Mouse (Mus musculus): Measurements from ENCODE around the gene Hnrnpa1.
"Not testable (repeated sequence)": the region's sequence is repeated elsewhere in the genome, so short reads cannot be mapped to it uniquely, and the experiment has no call there.

The Hnrnpa1 gene

GRCm38 (mm10) chr15:103241071-103242018 lies 1.1 kb downstream of the Hnrnpa1 start:
- DNase-seq (ENCODE audit: low spot score) = not testable (repeated sequence)

DNA sequence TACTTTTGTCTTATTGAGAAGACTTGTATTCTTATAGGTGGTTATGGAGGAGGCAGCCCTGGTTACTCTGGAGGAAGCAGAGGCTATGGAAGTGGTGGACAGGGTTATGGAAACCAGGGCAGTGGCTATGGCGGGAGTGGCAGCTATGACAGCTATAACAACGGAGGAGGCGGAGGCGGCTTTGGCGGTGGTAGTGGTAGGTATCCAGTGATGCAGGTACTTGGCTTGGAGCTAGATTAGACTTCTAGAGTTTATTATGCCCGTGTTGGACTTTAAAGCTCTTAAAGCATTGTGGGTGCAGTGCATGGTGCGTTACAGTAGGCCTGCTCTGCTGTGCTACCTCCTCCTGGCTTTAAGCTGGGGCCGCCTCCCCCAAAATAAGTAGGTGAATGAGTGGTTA lies 2.7 kb downstream of the Hnrnpa1 start:
- no peak for DNase-seq (ENCODE audit: low spot score)

- DNase-seq (ENCODE audit: low spot score) = no peak
Observed at GRCm38 (mm10) chr15:103245616-103246015, 5.4 kb downstream of the Hnrnpa1 start.

GRCm38 (mm10) chr15:103247078-103247781 lies 7.0 kb downstream of the Hnrnpa1 start:
- no peak for DNase-seq (ENCODE audit: low spot score)

DNA sequence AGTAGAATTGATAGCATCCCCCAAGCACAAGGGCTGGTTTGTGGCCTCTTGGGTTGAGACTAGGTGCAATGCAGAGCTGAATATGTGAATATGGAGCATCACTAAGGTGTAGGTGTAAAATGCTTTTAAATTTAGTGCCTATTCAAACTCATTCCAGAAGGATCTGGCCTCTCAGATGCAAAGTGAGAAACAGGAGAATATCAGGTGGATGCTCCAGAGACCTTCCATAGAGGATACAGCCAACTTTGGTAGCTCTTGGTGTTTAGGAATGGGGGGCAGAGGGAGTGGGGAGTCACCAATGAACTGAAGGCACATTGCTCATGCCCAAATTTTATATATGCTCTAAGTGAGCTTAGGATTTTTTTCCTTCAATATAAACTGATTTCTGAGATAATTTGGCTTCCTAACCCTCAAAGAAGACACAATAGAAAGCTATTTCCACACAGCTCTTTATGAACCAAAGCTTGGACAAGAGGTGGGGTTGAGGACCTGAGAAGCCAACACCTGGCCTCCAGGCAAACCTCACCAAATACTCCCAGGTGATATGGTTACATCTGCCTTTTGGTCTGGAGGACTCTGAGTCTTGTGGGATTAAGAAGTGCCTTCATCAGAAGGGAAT lies 7.7 kb downstream of the Hnrnpa1 start:
- DNase-seq (ENCODE audit: low spot score) = no peak

- no peak for DNase-seq (ENCODE audit: low spot score)
Observed at GRCm38 (mm10) chr15:103248401-103249313, 8.4 kb downstream of the Hnrnpa1 start.

DNA sequence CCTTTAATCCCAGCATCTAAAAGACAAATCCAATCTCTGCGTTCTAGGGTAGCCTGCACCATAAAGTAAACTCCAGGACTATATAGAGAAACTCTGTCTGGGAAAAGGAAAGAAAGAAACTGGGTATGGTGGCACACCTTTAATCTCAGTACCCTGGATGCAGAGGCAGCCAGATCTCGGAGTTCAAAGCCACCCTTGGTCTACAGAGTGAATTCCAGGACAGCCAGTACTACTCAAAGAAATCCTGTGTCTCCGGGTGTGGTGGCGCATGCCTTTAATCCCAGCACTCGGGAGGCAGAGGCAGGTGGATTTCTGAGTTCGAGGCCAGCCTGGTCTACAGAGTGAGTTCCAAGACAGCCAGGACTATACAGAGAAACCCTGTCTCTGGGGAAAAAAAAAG lies 9.3 kb downstream of the Hnrnpa1 start:
- not testable (repeated sequence) for DNase-seq (ENCODE audit: low spot score)

- peak; percentile 92 for DNase-seq (ENCODE audit: low spot score)
Observed at GRCm38 (mm10) chr15:103250195-103250740, 10.0 kb downstream of the Hnrnpa1 start.

DNA sequence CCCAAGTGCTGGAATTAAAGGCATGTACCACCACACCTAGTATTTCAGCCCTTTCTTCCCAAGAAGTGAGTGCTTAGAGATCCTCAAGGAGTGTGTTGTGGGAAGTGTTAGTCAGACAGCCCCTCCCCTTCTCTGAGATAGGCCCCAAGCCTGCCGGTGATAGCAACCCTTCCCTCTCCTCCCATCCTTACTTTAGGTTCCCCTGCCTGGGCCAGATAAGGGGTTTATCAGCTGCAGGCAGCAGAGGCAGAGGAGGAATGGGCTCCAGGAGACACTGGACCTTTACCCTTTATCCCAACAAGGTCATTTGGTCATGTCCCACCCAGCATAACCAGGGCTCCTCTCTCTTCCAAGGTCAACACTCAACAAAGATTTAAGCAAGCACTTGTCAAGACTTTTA lies 11.4 kb downstream of the Hnrnpa1 start:
- no peak for DNase-seq (ENCODE audit: low spot score)

DNA sequence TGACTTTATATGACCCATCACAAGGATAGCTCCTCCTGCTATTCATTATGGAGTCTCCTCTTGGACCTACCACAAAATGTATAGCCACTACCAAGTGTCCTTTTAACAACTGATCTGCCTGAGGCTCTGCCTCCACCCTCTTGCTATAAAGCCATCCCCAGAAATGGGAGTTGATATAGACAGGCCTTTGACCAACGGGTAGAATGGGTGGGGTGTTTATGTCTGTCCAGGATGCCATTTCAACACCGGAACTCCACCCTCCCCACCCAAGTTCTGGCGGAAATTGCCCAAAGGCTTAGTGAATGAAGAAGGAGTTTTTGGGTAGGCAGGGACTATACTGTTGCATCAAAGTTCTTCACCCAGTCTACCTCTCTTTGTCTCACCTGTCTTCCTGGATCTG lies 12.4 kb downstream of the Hnrnpa1 start:
- DNase-seq (ENCODE audit: low spot score) = no peak

- no peak for DNase-seq (ENCODE audit: low spot score)
Observed at GRCm38 (mm10) chr15:103253352-103253751, 13.1 kb downstream of the Hnrnpa1 start.

DNA sequence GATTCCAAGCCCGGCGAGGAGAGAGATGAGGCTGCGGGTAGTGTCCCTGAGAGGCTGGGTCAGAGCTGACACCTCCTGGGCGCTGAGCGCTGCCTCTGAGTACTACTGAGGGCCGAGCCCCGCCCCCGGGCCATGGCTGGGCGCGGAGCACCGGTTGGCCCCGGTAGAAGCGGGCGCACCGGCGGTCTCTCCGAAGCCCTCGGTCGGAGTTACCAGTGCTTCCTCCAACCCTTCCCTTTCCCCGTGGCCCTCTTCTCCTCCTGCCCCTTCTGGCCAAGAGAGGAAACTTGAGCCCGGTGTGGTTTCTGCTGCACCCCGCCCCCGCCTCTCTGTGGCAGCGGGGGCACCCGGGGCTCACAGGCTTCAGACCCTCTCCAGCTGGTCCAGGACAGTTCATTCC lies 14.9 kb downstream of the Hnrnpa1 start:
- DNase-seq (ENCODE audit: low spot score) = peak; percentile 62

DNA sequence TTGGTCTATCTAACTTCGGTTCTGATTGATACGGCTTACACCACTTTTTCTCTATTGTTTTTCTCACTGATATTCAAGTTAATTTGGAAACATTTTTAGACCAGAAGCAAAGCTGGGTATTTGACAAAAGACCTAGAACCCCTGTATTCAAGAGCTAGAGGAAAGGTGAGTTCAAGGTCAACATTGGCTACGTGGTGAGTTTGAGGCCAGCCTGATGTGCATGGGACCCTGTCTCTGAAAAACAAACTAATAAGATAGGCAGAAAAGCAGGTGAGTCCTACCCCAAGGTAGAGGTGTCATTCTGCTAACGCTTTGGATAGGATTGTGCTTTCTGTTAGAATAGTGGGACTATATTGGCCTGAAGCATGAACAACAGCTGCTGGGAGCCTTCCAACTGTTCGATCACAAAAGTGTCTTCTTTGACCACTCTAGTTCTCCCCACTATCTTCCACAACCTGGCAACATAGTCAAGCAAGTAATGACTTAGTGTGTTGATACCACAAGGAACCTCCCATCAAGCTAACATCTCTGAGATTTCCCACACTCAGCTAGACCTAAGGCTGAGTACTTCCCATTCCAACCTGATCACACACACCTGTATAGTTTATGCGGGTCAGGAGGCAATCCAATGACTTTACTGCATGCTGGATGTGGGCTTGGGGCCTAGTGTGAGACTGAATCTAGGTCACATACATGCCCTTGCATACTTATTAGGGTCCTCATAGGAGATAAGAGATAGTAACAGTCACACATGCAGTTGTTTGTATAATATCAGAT lies 16.2 kb downstream of the Hnrnpa1 start:
- DNase-seq (ENCODE audit: low spot score) = no peak

DNA sequence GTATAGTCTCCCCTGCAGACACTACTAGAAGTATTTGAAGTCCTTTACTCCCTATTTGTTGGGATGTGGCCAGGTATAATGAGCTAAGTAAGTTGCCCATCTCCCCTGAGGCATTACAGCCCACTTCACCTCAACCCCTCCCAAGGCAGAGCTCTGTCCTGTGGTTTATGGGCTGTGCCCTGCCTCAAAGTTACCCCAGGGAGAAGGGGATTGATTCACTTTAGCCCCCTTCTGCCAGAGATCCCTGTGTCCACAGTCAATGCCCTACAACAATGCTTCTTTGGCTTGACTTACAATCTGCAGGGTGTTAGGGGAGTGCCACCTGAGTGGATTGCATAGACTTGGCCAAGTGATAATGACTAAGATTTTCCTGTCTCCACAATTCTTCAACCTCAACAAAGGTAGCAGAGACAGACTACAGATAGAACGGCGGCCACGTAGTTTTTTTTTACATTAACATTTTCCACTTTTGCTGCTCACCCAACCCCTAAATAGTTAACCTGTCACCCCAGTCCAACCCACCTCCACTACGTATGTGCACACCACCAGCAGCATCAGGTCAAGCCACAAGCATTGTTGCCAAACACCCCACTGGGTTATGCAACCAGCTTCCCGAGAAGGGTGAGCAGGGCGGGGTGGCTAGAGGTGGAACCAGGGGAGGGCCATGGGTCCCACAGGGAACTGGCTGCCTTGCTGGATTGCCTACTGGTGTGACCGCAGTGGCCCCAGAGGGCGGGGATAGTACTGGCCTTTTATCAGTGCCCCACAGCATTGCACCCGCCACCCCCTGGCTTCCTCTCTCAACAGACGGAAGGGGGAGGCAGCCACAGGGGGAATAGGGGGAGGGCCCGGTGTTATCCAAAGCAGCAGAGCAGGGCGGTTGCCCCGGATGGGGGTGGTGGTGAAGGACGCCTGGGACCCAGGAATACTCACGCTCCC lies 17.8 kb downstream of the Hnrnpa1 start, which contains the start of gene Nfe2:
TSS of gene Nfe2 (minus strand) at position 614 of the 939 bp plus-strand sequence.
- DNase-seq (ENCODE audit: low spot score) = peak; percentile 55

DNA sequence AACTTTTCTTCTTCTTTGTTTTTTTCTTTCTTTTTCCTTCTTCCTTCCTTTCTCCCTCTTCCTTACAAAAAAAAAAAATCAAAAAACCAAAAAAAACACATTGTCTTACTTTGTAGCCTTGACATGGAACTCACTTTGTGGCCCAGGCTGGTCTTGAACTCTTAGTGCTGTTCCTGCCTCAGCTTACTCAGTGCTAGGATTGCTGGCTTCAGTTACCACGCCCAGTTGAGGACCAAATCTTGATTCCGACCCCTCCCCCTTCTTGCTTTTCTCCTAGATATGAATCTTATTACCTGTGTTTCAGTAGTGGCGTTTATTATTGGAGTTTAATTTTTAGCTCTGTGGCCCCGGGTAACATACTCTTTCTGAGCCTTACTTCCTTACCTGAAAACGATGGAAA lies 18.9 kb downstream of the Hnrnpa1 start:
- no peak for DNase-seq (ENCODE audit: low spot score)

DNA sequence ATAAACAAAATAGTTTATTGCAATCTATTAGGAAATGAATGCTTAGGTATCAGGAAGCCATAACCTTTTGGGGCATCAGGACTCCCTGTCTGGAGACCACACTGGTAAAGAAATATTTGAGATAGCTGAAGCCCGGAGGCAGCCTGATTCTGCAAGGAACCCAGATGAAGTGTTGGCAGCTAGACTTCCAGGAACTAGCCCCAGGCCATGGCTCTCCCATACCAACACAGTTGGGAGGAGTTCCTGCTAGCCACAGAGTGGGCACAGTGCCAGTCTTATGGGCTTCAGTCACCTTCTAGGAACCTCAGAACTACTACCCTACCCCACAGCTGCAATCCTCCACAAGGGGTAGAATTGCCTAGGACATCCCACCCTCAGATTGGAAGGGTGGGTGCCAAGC lies 19.8 kb downstream of the Hnrnpa1 start:
- no peak for DNase-seq (ENCODE audit: low spot score)

DNA sequence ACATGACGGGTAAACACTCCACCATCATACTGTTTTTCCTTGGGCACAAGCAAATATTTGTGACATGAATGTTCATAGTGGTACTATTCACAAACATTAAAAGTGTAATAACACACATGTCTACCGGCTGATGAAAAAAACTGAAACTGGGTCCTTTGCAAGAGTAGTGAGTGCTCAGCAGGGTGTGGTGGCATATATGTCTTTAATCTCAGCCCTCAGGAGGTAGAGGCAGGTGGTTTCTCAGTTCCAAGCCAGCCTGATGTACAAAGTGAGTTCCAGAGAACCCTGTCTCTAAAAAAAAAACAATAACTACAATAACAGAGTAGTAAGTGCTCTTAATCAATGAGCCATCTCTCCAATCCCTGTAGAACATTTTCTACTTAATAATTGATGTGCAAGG lies 24.6 kb downstream of the Hnrnpa1 start:
- no peak for DNase-seq (ENCODE audit: low spot score)

DNA sequence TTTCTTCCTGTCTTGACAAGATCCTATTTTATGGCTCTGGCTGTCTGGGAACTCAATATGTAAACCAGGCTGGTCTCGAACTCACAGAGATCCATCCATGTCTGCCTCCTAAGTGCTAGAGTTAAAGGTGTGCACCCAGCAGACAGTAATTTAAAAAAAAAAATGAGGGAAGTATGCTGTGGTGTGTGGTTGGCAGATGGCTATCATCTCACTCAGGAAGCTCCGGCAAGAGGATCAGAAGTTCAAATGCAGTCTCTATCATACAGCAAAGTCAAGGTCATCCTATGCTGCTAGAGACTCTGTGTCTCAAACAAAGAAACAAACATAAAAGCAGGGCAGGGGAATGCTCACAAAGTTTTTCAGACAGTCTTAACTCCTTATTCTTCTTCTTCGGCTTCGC lies 28.7 kb downstream of the Hnrnpa1 start:
- DNase-seq (ENCODE audit: low spot score) = no peak
